Mouse (Mus musculus) ES-Bruce4 (cell line): Measurements from ENCODE around the gene Trim58.

ENCODE experiments used
- CTCF ChIP-seq: IDR thresholded peaks from one replicate; pipeline ENCODE4 v1.8.1; 2011; ENCODE audit warnings: low read depth, low read length
- EP300 ChIP-seq: IDR thresholded peaks from 2 replicates; pipeline ENCODE4 v1.6.1; 2011; ENCODE audit warnings: low read depth, low read length; ENCODE audit not compliant: insufficient read depth
- POLR2A ChIP-seq: IDR thresholded peaks from one replicate; pipeline ENCODE4 v1.8.1; 2011; ENCODE audit warnings: low read length; ENCODE audit not compliant: insufficient read depth

GRCm38 (mm10) chr11:58641057-58641456, 792 bp downstream of the Trim58 start:
- TF ChIP-seq POLR2A (no peak), CTCF (no peak), EP300 (no peak)
